ENCODE assay signal across 1 mouse cellular context in the genomic region with DNA sequence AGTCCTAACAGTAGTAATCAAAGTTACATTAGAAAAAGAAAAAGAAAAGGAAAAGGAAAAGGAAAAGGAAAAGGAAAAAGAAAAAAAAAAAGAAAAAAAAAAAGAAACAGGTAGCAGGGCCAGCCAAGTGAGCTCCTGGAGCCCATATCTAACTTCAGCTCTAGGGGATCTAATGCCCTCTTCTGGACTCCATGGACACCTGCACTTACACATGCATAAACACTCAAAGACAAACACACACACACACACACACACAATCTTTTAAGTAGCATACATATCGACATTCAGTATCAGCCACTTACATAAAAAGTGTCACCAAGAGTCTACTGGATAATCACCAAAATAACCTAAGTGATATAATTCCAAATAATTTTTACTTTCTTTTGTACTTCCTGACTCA.
TF ChIP-seq lines count a peak whose summit lies in the region.

No protein-coding gene starts in this region.

TF ChIP-seq in MEL, 35 proteins besides CTCF, POLR2A, EP300 and RAD21:
- no peak for TF ChIP-seq MYC (IDR thresholded peaks at IDR 0.05; ENCODE audit: low read depth, low read length)
- TF ChIP-seq GABPA (IDR thresholded peaks at IDR 0.05; ENCODE audit: low read depth, low read length): no peak
- TF ChIP-seq MEF2A (IDR thresholded peaks at IDR 0.05; ENCODE audit: extremely low read depth, insufficient replicate concordance, low read depth, low read length, poor library complexity, severe bottlenecking): no peak
- TF ChIP-seq MYB (IDR thresholded peaks at IDR 0.05; ENCODE audit: low read depth, low read length): no peak
- TF ChIP-seq ZNF384 (IDR thresholded peaks at IDR 0.05; ENCODE audit: low read depth, low read length): 0 out of 2 replicates have a peak, but pooled peaks have one; percentile 35
- TF ChIP-seq TBP (IDR thresholded peaks at IDR 0.05; ENCODE audit: low read depth, low read length): no peak
- TF ChIP-seq KAT2A (conservative IDR thresholded peaks at IDR 0.05; ENCODE audit: low read depth, low read length): no peak
